Mouse (Mus musculus) mouse embryonic stem cell (cell line): ENCODE results near the gene Moap1.

ENCODE experiments used
- in situ Hi-C, 2 experiments: fragments of 300-500 bp; cut with MboI; formaldehyde crosslinking; loops; 1 replicate in 1 of 2; 3 replicates in 1 of 2; pipeline ENCODE4 v1.14.3; 2019 to 2020; ENCODE audit warnings: low sequenced_read_pairs in 2 of 2, low pct_unique_long_range_greater_than_20kb in 1 of 2, mixed read lengths in 1 of 2; ENCODE audit not compliant: unreplicated experiment in 1 of 2

The Moap1 gene

DNA sequence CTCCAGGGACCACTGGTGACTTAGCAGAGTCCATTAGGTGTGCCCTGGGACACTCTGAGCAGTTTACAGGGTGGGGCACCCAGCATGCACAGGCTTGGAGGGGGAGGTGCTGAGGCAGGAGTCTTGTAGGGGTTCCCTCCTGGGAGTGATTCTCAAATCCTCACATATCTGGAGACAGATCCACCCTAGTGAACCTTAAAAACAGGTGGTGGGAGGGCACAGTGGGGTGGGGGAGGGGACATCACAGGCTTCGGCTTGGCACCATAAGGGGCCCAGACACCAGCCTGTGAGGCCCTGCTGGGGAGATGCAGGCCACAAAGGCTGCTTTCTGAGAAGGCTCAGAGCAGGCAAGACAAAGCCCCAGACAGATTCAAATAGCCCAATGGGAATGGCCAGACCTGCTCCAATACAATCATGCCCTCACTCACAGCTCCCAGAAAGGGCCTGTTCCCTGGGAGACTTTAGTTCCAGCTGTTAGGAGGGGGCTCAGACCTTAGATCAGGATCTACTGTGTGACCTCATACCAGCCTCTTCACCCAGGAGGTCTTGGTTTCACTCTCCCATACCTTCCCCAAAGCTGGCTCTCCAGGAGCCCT is 45.3 kb downstream of the Moap1 start:
- in situ Hi-C loops, result no loop called here

DNA sequence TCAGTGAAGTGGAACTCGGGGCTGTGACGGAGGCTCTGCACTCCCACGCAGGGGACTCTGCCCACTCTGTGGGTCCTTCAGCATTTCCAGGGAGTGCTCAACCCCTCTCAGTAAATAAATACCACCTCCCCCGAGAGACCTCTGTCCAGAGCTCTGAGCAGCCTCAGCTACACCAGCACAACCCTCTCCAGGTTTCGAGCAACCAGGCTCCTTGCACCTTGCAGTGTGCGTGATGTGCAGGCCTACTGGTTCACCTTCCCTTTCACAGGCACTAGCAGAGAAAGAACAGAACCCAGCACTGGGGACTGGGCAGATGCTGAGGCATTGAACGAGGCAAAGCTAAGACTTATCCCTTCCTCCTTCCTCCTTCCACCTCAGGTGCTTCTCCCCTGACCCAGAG is 46.1 kb downstream of the Moap1 start:
- in situ Hi-C loops, result no loop called here

GRCm38 (mm10) chr12:102696635-102697354 is 46.7 kb downstream of the Moap1 start:
- in situ Hi-C loops, result no loop called here

DNA sequence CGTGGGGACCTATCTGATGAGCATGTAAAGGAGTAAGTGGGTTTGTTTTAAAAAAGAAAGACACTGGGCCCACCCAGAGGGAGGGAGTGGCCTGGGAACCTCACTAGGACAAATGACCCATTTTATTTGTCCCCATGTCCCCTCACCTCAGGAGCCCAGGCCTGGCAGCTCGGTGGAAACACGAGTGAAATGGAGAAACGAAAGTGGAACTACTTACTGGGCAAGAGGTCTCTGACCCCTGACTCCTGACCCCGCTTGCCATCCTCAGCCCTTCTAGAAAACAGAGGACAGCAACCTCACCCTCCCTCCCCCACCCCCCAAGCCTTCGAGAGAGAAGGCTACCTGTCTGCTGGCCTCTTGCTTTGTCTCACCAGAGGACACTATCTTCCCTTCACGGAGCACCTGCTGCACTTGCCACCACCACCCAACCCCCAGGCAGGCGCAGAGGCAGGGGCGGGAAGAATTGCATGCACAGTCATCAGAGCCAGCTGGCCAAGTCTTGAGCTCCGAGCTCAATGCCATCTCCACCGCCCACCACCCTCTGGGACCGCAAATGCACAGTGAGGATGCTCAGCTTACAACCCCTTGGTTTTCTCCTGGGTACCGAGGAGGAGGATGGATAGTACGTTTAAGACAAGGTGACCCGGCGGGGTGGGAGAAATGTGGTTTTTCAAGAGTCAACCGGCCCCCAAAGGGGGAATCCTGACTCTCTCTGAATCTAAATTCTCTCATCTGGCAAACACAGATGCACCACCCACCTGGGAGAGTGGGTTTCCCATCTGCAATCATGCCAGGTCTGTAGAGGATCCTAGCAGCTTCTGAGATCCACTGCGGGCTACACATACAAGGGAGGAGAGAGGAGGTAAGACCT is 47.9 kb downstream of the Moap1 start:
- in situ Hi-C loops, result no loop called here
